Mouse (Mus musculus): ENCODE measurements around the gene Ddx20.

- TF ChIP-seq CTCF (IDR thresholded peaks at IDR 0.05; ENCODE audit: control insufficient read depth, insufficient read depth, insufficient replicate concordance, low read depth, low read length) (no peak), POLR2A (IDR thresholded peaks at IDR 0.05; ENCODE audit: control insufficient read depth, low read depth, low read length) (no peak)
These were observed 7.0 kb downstream of the Ddx20 start for GRCm38 (mm10) chr3:105680346-105680745.
